Mouse (Mus musculus) midbrain, postnatal 0 days (tissue): ENCODE data around the gene Zpr1. TPM values are rescaled to one million over a fixed set of nuclear protein-coding genes. Genes with fewer than 3 reads are reported as not detected.
A peak's percentile ranks its signal among the peaks of the same experiment; 100 is the strongest.

ENCODE experiments used
- ATAC-seq: fragments of 200-750 bp; cut with Nextera tagmentation; 2 replicates; pipeline ENCODE4 v1.8.0; 2017; ENCODE audit warnings: moderate number of reproducible peaks, mild to moderate bottlenecking, moderate TSS enrichment, moderate library complexity; ENCODE audit not compliant: low FRiP score
- DNase-seq: peaks from one replicate; pipeline ENCODE4 v3.0.0-alpha.2; 2015; ENCODE audit warnings: low spot score
- H3K27ac ChIP-seq: fragments of 300-500 bp; sonication (generic); 2 replicates; pipeline ENCODE4 v1.5.1; 2014; ENCODE audit warnings: low read depth, mild to moderate bottlenecking, low read length, mixed read lengths
- H3K27me3 ChIP-seq: fragments of 300-500 bp; sonication (generic); 2 replicates; pipeline ENCODE4 v1.6.1; 2014; ENCODE audit warnings: low read length, control low read depth, mixed read lengths; ENCODE audit not compliant: insufficient read depth
- H3K36me3 ChIP-seq: fragments of 300-500 bp; sonication (generic); 2 replicates; pipeline ENCODE4 v1.6.1; 2014; ENCODE audit warnings: low read length, control low read depth, mixed read lengths; ENCODE audit not compliant: insufficient read depth
- H3K4me1 ChIP-seq: fragments of 300-500 bp; sonication (generic); 2 replicates; pipeline ENCODE4 v1.6.1; 2014; ENCODE audit warnings: mild to moderate bottlenecking, control low read depth, antibody characterized with exemption, low read length, mixed read lengths; ENCODE audit not compliant: insufficient read depth
- H3K4me2 ChIP-seq: fragments of 300-500 bp; sonication (generic); 2 replicates; pipeline ENCODE4 v1.6.1; 2014; ENCODE audit warnings: low read depth, mild to moderate bottlenecking, low read length, mixed read lengths; ENCODE audit not compliant: poor library complexity, severe bottlenecking
- H3K4me3 ChIP-seq: fragments of 300-500 bp; sonication (generic); 2 replicates; pipeline ENCODE4 v1.5.1; 2014; ENCODE audit warnings: low read depth, mild to moderate bottlenecking, low read length, moderate library complexity
- H3K9ac ChIP-seq: fragments of 300-500 bp; sonication (generic); replicated peaks from 2 replicates; pipeline ENCODE4 v1.6.1; 2014; ENCODE audit warnings: mild to moderate bottlenecking, low read length, moderate library complexity, mixed read lengths; ENCODE audit not compliant: poor library complexity, severe bottlenecking
- H3K9me3 ChIP-seq: fragments of 300-500 bp; sonication (generic); 2 replicates; pipeline ENCODE4 v1.6.1; 2016; ENCODE audit warnings: low read length, control low read depth
- CTCF ChIP-seq: IDR thresholded peaks from 2 replicates; pipeline ENCODE4 v1.5.1; 2016; ENCODE audit warnings: antibody characterized with exemption, mild to moderate bottlenecking
- WGBS: fragments of 180-500 bp; shearing (Covaris S2); extraction: QIAGEN DNeasy Blood & Tissue Kit; methylation state at CpG from one replicate; pipeline ENCODE4 v1.1.7; 2014; 5-methylcytosine and 5-hydroxymethylcytosine counted together
- polyA plus RNA-seq: library from polyadenylated mRNA; unstranded; fragments of >200 nt; fragmentation: Nextera tagmentation; extraction: Ambion mirVana; gene quantifications from 2 replicates; pipeline ENCODE4 v1.2.1, GENCODE M21; 2015
- total RNA-seq: library from RNA; depleted of rRNA; stranded (reverse); fragments of >200 nt; gene quantifications from 2 replicates; pipeline ENCODE4 v1.2.3, GENCODE M21; 2014

The Zpr1 gene
- total and polyA plus RNA-seq, 2 experiments from 2014 or later = 33.7 to 46.3 TPM

GRCm38 (mm10) chr9:46269125-46269524, 3.7 kb upstream of the Zpr1 start:
- Histone ChIP-seq H3K9me3 (no peaks in the 10 kb centered on the region), H3K4me2 (no peak overlapping the region), H3K4me1 (no peaks in the 10 kb centered on the region), H3K4me3 (no peak overlapping the region), H3K27me3 (peaks cover 18% of the 10 kb centered on the region; the same call in 1 of the 2 replicates), H3K36me3 (no peaks in the 10 kb centered on the region), H3K9ac (no peak overlapping the region), H3K27ac (no peak overlapping the region)
- no peak for TF ChIP-seq CTCF
- DNase-seq = no peak
- WGBS = 92% methylated on average over 5 of the region's 5 CpGs
- no peak for ATAC-seq

DNA sequence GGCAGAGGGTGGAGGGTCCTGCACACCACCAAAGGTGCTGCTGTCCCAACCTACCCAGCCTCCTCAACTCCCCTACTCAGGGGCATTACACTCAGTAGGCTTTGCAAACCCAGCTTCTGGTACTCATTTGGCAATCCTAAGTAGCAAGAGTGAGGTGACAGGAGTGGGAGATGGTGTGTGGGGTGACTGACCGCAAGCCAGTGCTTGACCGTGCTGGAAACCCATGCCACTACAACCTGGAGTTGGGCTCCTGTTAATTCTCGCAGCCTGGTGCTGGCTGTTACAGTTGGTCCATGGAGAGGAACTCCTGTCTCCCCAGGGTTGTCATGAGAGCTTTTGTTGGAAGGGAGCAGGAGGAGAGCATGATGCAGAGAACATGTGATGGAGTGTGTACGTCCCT, 2.1 kb upstream of the Zpr1 start:
- no peak for TF ChIP-seq CTCF
- Histone ChIP-seq H3K4me3 (no peak overlapping the region), H3K9ac (no peak overlapping the region), H3K4me1 (no peaks in the 10 kb centered on the region), H3K36me3 (peaks cover 9% of the 10 kb centered on the region), H3K4me2 (no peak overlapping the region), H3K27me3 (peaks cover 18% of the 10 kb centered on the region; the same call in 1 of the 2 replicates), H3K27ac (no peak overlapping the region), H3K9me3 (no peaks in the 10 kb centered on the region)
- 93% methylated on average over 4 of the region's 4 CpGs for WGBS
- DNase-seq = no peak
- ATAC-seq = no peak

GRCm38 (mm10) chr9:46272070-46272469, 794 bp upstream of the Zpr1 start:
- peaks cover 20% of the 10 kb centered on the region for H3K36me3 ChIP-seq
- H3K27me3 ChIP-seq = peaks cover 18% of the 10 kb centered on the region; the same call in 1 of the 2 replicates
- ATAC-seq (no peak), DNase-seq (no peak)
- no peaks in the 10 kb centered on the region for H3K9me3 ChIP-seq
- H3K27ac ChIP-seq = no peak overlapping the region
- H3K4me2 ChIP-seq = no peak overlapping the region
- no peak overlapping the region for H3K9ac ChIP-seq
- no peak overlapping the region for H3K4me3 ChIP-seq
- 86% methylated on average over 9 of the region's 9 CpGs for WGBS
- H3K4me1 ChIP-seq = no peaks in the 10 kb centered on the region
- TF ChIP-seq CTCF = no peak

DNA sequence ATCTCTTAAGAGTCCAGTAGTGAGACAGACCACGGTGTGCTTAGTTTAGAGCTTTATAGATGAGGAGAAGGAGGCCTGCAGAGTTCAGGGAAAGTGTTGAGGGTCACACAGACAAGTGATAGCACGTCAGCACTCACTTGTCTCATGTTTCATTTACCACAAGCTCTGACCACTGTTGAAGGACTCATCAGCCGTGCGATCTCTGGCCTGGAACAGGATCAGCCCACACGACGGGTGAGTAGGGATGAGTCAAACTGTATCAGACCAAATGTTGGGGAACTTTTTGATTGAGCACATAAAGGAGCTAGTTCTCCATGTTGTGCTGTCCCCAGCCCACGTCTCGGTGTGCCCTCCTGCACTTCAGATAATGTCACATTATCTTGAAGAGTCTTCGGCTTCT, 1.6 kb downstream of the Zpr1 start:
- TF ChIP-seq CTCF = no peak
- H3K36me3 ChIP-seq = peaks cover 38% of the 10 kb centered on the region
- no peak overlapping the region for H3K9ac ChIP-seq
- no peak overlapping the region for H3K27ac ChIP-seq
- no peaks in the 10 kb centered on the region for H3K4me1 ChIP-seq
- H3K4me3 ChIP-seq = no peak overlapping the region
- 0 out of 2 replicates have a peak, but pooled peaks cover 14% of the 10 kb centered on the region for H3K27me3 ChIP-seq
- no peaks in the 10 kb centered on the region for H3K9me3 ChIP-seq
- no peak overlapping the region for H3K4me2 ChIP-seq
- DNase-seq = no peak
- no peak for ATAC-seq
- 91% methylated on average over 9 of the region's 9 CpGs for WGBS

DNA sequence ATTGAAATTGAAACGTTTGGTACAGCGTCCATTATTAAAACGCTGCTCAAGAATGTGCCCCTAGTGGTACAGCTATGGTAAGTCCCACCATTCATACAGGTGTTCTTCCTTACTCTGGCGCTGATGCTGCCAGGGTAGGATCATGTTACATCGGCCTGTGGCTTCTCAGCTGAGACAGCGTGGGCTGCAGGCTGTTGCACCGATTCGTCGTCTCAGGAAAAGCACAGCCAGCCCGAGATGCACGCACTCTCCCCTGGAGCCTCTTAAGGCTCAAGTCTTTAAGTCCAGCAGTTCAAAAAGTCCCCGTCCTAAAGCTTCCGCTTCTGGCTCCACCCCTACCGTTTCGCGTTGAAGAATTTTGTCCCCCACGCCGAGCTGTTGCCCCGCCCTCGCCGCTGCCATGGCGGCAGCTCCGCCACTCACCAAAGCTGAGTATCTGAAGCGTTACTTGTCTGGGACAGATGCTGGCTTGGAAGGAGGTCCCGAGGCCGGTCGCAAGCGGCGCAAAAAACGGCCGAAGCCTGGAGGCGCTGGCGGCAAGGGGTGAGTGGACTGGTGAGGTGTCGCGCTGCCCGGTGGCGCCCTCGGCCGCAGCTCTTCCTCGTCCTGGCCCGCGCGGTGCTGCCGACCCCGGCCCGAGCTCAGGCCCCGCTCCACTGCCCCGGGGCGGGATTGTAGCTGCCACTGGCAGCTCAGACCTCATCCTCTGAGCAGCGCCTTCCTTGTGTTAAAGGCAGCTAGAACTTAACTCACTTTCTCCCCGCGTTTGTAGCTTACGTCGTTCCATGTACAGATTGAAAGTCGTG, 10.0 kb downstream of the Zpr1 start, which contains the start of gene Bud13:
Gene Bud13, plus strand, starts transcription at position 378 of the 806 bp plus-strand sequence.
- Histone ChIP-seq H3K36me3 (peaks cover 45% of the 10 kb centered on the region), H3K27ac (peak within 1 kb of the TSS; percentile 76), H3K4me2 (peak within 1 kb of the TSS; percentile 51), H3K4me3 (peak within 1 kb of the TSS; percentile 85), H3K9ac (peak within 1 kb of the TSS; percentile 77), H3K27me3 (no peaks in the 10 kb centered on the region), H3K9me3 (no peaks in the 10 kb centered on the region), H3K4me1 (0 out of 2 replicates have a peak, but pooled peaks cover 6% of the 10 kb centered on the region)
- peak; percentile 84 for TF ChIP-seq CTCF
- ATAC-seq = peak; percentile 92
- DNase-seq = peak; percentile 94
- under 1% methylated on average over 52 of the region's 55 CpGs for WGBS

DNA sequence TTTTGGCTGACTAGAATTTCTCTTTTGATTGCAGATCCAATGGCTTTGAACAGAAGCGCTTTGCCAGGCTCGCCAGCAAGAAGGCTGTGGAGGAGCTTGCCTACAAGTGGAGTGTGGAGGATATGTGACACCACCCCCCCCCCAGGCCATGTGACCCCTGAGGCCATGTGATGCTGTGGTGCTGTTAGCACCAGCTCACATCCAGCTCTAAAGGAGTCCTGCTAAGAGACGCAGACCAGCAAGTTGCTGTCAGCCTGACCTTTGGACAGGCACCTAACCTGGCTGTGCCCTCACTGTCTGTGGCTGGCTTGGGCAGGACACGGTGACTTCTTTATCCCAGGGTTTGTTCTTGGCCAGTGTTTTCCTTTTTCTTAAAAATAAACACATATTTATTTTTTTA, 25.5 kb downstream of the Zpr1 start:
- Histone ChIP-seq H3K27ac (no peak overlapping the region), H3K4me3 (no peak overlapping the region), H3K27me3 (no peaks in the 10 kb centered on the region), H3K9ac (no peak overlapping the region), H3K9me3 (no peaks in the 10 kb centered on the region), H3K36me3 (peaks cover 22% of the 10 kb centered on the region), H3K4me2 (no peak overlapping the region), H3K4me1 (no peaks in the 10 kb centered on the region)
- TF ChIP-seq CTCF = no peak
- WGBS = 91% methylated on average over 4 of the region's 4 CpGs
- DNase-seq (no peak), ATAC-seq (no peak)
